Mouse (Mus musculus) bone marrow, adult 2 months (tissue): ENCODE data around the gene Srrm4.

Experiments
- CTCF ChIP-seq: fragments of 200-500 bp; IDR thresholded peaks from 2 replicates; pipeline ENCODE4 v1.5.1; 2011; ENCODE audit warnings: low read length, control low read depth; ENCODE audit not compliant: control insufficient read depth, insufficient read depth
- POLR2A ChIP-seq: fragments of 200-500 bp; IDR thresholded peaks from 2 replicates; pipeline ENCODE4 v1.6.1; 2011; ENCODE audit warnings: low read depth, mild to moderate bottlenecking, control low read depth, low read length, borderline replicate concordance; ENCODE audit not compliant: control insufficient read depth

DNA sequence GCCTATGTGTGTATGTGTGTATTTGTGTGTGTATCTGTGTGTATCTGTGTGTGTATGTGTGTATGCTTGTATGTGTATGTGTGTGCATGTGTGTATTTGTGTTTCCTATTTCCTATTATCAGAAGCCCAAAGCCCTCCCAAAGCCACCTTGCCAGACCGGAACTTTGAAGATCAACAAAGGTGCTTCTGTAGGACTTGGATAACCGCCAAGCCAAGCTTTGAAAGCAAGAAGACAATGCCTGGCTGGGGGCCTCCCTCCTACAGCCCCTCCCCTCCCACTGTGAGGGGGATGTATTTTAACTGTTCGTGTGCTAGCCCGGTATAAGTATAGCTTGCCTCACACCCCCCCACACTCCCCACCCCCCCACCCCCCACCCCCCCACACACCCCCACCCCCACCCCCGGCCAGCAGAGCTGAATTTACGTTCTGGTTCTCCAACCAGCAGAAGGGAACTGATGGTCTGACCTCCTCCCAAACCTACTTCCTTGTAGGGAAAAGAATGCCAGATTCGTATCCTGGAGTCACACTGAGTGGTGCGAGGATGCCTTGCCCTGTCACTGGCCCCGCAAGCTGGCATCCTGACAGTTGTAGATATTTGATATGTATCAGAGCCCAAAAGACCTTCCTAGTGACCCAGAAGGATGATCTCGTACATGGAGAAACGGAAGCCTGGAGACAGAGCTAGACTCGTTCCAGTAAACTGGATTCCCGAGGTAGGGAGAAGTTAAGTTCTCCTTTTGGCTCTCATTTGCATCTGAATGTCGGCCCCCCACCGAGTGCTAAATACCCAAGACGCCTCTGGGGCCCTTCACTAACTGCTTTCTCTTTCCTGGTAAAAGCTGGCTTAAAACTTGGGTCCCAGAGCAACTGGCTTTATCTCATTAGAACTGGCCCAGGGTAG, 181.7 kb downstream of the Srrm4 start:
- TF ChIP-seq CTCF (no peak), POLR2A (no peak)
